Mouse (Mus musculus): ENCODE data around the gene U2af2.

DNA sequence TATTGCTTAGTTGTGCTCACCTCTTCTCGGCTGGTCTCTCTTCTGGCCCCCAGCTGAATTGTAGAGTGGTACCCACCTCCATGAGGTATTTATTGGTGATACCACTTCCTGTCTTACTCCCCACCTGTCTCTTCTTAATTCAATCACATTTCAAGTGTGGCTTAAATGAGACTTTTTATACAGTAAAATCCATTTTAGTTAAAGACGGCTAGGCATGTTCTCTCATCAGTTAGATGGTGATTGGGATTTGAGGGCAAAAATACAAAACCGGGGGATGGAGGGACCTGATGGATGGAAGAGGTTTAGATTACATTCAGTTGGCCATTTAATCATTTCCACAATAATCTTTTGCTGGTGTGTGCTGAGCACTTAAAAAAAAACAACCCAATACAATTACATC lies 54.9 kb downstream of the U2af2 start, which contains the start of gene Rfpl4:
- TF ChIP-seq CTCF (IDR thresholded peaks at IDR 0.05; ENCODE audit: low read depth) (no peak), EP300 (IDR thresholded peaks at IDR 0.05; ENCODE audit: low read depth) (no peak)

All from heart, postnatal 0 days (tissue).